Mouse (Mus musculus) C2C12 (cell line): ENCODE measurements around the gene Zic4. TPM values are rescaled to one million over a fixed set of nuclear protein-coding genes. Genes with fewer than 3 reads are reported as not detected.

Experiments
- H3K27me3 ChIP-seq: one replicate; pipeline ENCODE4 v1.6.1; 2011; ENCODE audit not compliant: control insufficient read depth, insufficient read depth, insufficient read length
- H3K36me3 ChIP-seq: one replicate; pipeline ENCODE4 v1.6.1; 2011; ENCODE audit not compliant: control insufficient read depth, insufficient read depth
- H3K4me3 ChIP-seq: one replicate; pipeline ENCODE4 v1.5.1; 2011; ENCODE audit warnings: mild to moderate bottlenecking, control low read depth; ENCODE audit not compliant: poor library complexity, insufficient read depth, severe bottlenecking
- H3K79me2 ChIP-seq: one replicate; pipeline ENCODE4 v1.6.1; 2011; ENCODE audit not compliant: control insufficient read depth, insufficient read depth
- H3K79me3 ChIP-seq: one replicate; pipeline ENCODE4 v1.6.1; 2011; ENCODE audit warnings: low read depth, control low read depth
- H3ac ChIP-seq: one replicate; pipeline ENCODE3; 2011; ENCODE audit warnings: low read depth; ENCODE audit not compliant: control insufficient read depth, insufficient read length
- CEBPB ChIP-seq: IDR thresholded peaks from one replicate; pipeline ENCODE4 v1.6.1; 2011; ENCODE audit warnings: low read depth, mild to moderate bottlenecking, control low read depth, moderate library complexity
- CTCF ChIP-seq: IDR thresholded peaks from one replicate; pipeline ENCODE4 v1.5.1; 2011; ENCODE audit not compliant: control insufficient read depth, insufficient read depth, insufficient read length
- FOSL1 ChIP-seq: IDR thresholded peaks from one replicate; pipeline ENCODE4 v1.8.0; 2011; ENCODE audit warnings: mild to moderate bottlenecking, low read length; ENCODE audit not compliant: poor library complexity, insufficient read depth, severe bottlenecking
- MAX ChIP-seq: IDR thresholded peaks from one replicate; pipeline ENCODE4 v1.6.1; 2011; ENCODE audit warnings: mild to moderate bottlenecking, control low read depth
- MYOD1 ChIP-seq: IDR thresholded peaks from one replicate; pipeline ENCODE4 v1.6.1; 2011; ENCODE audit warnings: low read depth; ENCODE audit not compliant: control insufficient read depth, insufficient read length
- MYOG ChIP-seq: IDR thresholded peaks from one replicate; pipeline ENCODE4 v1.6.1; 2011; ENCODE audit not compliant: control insufficient read depth, insufficient read length; ENCODE audit errors: extremely low read depth
- USF1 ChIP-seq: IDR thresholded peaks from one replicate; pipeline ENCODE4 v1.6.1; 2011; ENCODE audit warnings: low read depth, mild to moderate bottlenecking, control low read depth, moderate library complexity
- polyA plus RNA-seq: library from polyadenylated mRNA; unstranded; fragments of >200 nt; fragmentation: generic; extraction: Trizol; gene quantifications from one replicate; pipeline ENCODE4 v1.2.1, GENCODE M21; 2012; ENCODE audit warnings: missing spikeins

The Zic4 gene
- polyA plus RNA-seq, 1 experiment = 0.99 TPM

DNA sequence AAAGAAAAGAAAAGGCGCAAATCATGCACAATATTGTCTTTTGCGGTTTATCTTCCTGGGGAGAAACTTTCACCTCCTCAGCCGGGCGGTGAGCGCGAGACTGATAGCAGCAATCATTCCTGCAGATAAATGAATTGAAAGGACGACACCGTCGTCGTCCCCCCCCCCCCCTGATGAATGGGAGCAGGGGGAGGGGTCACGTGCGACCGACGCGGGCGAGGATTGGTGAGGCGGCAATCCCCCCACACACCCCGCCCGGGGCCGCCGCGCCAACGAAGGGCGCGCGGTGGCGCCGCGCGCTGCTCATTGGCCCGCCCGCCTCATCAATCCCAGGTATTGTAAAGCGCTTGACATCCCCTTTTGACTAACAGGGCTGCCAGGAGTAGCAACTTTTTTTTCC lies 3.5 kb downstream of the Zic4 start, which contains the start of gene Zic1:
Zic1 (minus strand) TSS at position 147 of the 400 bp plus-strand sequence.
- TF ChIP-seq USF1 = peak; percentile 17
- no peak for TF ChIP-seq CEBPB
- no peaks in the 10 kb centered on the region for H3K27me3 ChIP-seq
- no peaks in the 10 kb centered on the region for H3K36me3 ChIP-seq
- H3K79me3 ChIP-seq = no peaks in the 10 kb centered on the region
- peak within 1 kb of the TSS; percentile 14 for H3K4me3 ChIP-seq
- H3K79me2 ChIP-seq = peaks cover 6% of the 10 kb centered on the region
- peak within 1 kb of the TSS; percentile 47 for H3ac ChIP-seq

DNA sequence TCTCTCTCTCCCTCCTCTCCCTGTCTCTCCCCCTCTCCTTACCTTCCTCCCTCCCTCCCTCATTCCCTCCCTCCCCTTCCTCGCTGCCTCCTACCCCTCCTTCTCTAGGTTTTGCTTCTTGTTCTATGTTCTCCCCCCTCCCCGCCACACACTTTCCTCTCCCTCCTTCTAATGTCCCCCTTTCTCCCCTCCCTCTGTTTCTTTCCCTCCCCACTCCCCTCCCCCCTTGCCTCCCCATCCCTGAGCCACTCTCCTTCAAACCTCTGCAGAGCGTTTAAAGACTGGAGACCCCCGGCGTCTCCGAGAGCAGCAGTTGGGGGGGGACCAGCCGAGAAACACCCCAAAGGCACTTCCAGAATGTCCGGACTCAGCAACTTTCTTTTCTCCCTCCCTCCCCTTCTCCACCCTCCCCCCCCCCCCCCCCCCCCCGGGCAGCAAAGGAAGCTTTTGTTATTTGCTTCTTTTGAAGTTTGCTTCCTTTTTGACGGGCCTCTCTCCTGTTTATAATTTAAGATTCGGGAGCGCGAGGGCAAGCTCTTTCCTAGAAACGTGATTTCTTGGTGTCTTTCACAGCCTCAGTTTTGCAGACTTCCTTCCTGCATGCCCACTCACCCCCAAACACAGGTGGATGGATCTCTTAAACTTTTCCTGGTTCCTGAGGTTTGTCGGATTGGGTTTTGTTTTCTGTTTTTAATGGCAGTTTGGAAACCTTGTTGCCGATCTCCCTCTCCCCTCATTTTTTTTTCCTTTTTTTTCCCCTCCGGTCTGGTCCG lies 4.2 kb downstream of the Zic4 start:
- TF ChIP-seq MYOG = no peak
- no peak overlapping the region for H3K4me3 ChIP-seq

DNA sequence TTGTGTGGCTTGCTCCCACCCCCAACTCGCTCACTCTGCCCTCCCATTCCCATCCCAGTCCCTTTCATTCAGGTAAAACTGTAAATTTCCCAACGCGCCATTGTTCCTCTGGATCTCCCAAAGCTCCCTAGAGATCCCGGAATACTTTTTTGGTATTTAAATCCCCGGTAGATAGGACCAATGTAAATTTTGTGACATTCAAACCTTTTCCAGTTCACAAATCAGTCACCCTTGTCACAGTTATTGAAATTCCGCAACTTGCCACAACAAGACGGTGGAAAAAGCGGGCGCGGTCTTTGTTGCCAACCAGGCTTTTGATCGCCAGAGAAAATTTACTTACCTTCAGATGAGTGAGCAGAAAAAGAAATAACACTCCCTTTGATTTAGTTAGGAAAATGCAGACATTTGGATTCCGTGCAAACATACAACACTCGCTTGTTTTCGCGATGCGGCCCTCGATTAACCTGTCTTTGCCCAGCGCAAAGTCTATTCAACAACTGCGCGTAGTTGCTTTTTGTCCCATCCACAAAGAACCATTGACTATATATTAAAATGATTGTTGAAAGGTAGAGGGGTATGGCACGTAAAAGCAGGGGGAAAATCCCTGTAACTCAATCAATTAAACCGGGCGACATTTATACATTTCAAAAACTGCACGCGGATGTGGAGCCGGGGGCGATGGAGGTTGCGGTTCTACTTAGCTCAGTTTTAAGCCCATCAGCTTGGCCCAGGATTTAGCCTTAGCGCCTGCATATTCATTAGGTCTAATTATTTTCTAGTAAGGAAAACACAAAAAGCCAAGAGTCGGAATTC lies 5.0 kb downstream of the Zic4 start:
- TF ChIP-seq CEBPB (no peak), FOSL1 (no peak), MYOG (no peak), USF1 (no peak), MAX (no peak), MYOD1 (no peak), CTCF (no peak)
- Histone ChIP-seq H3K79me2 (peaks cover 6% of the 10 kb centered on the region), H3K27me3 (no peaks in the 10 kb centered on the region), H3ac (no peak overlapping the region), H3K36me3 (no peaks in the 10 kb centered on the region), H3K4me3 (no peak overlapping the region), H3K79me3 (no peaks in the 10 kb centered on the region)

More for the DNA sequence above, 4.2 kb downstream of the Zic4 start:
- Histone ChIP-seq H3ac (no peak overlapping the region), H3K79me2 (peaks cover 6% of the 10 kb centered on the region), H3K36me3 (no peaks in the 10 kb centered on the region), H3K27me3 (no peaks in the 10 kb centered on the region), H3K79me3 (no peaks in the 10 kb centered on the region)

DNA sequence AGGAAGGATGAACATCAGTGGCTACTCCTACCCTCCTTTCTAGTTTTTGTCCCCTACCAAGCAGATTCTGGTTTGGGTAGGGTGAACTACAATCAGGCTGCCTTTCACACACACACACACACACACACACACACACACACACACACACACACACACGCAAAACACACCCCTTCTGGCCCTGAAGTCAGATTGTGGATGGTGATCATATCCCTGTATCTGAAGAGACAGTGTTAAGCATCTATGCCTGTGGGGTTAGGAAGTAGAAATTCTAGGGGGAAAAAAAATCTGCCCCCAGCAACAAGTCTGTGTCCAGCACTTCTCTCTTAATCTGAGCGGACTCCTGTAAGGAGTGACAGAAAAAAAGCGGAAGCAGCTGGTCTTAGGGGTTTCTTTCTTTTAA lies 5.9 kb downstream of the Zic4 start:
- H3K79me3 ChIP-seq = no peaks in the 10 kb centered on the region
- no peak for TF ChIP-seq CEBPB
- TF ChIP-seq USF1 = no peak
- no peak for TF ChIP-seq MYOG
- no peak for TF ChIP-seq FOSL1
- TF ChIP-seq MYOD1 = no peak
- no peak for TF ChIP-seq MAX
- no peak for TF ChIP-seq CTCF
- no peaks in the 10 kb centered on the region for H3K36me3 ChIP-seq
- H3K4me3 ChIP-seq = no peak overlapping the region
- no peaks in the 10 kb centered on the region for H3K27me3 ChIP-seq
- peaks cover 6% of the 10 kb centered on the region for H3K79me2 ChIP-seq
- H3ac ChIP-seq = no peak overlapping the region

DNA sequence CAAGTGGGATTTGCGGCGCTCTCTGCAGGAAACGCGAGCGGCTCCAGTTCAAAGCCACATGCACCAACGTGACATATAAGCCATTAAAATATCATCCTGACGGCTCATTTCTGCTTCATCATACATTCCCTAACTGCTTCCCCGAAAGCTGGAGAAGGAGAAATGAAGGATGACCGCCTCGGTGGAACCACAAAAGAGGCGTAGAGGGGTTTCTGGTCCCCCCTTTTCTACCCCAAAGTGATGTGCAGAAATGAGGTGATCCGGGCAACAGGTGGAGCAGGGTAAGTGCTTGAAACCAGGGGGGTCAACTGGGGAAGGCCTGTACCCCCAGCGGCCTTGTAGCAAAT lies 6.7 kb downstream of the Zic4 start:
- H3K27me3 ChIP-seq = no peaks in the 10 kb centered on the region
- no peak for TF ChIP-seq CEBPB
- TF ChIP-seq MAX = no peak
- TF ChIP-seq FOSL1 = no peak
- TF ChIP-seq USF1 = no peak
- TF ChIP-seq CTCF = no peak
- no peak for TF ChIP-seq MYOD1
- TF ChIP-seq MYOG = no peak
- H3K79me2 ChIP-seq = no peaks in the 10 kb centered on the region
- no peak overlapping the region for H3ac ChIP-seq
- no peak overlapping the region for H3K4me3 ChIP-seq
- H3K79me3 ChIP-seq = no peaks in the 10 kb centered on the region
- H3K36me3 ChIP-seq = no peaks in the 10 kb centered on the region
